Mouse (Mus musculus) hindbrain, embryonic 13.5 days (tissue): ENCODE measurements around the gene Pou2af1. TPM values are rescaled to one million over a fixed set of nuclear protein-coding genes. Genes with fewer than 3 reads are reported as not detected.

Experiments
- ATAC-seq: fragments of 200-750 bp; cut with Nextera tagmentation; 2 replicates; pipeline ENCODE4 v1.8.0; 2017; ENCODE audit warnings: moderate TSS enrichment; ENCODE audit not compliant: low FRiP score
- H3K27ac ChIP-seq: fragments of 300-500 bp; sonication (generic); 2 replicates; pipeline ENCODE4 v1.5.1; 2015; ENCODE audit warnings: inconsistent platforms, mild to moderate bottlenecking, moderate library complexity
- H3K27me3 ChIP-seq: fragments of 300-500 bp; sonication (generic); 2 replicates; pipeline ENCODE4 v1.6.1; 2015; ENCODE audit warnings: mild to moderate bottlenecking, inconsistent platforms
- H3K36me3 ChIP-seq: fragments of 300-500 bp; sonication (generic); 2 replicates; pipeline ENCODE4 v1.6.1; 2015; ENCODE audit warnings: mild to moderate bottlenecking, inconsistent platforms
- H3K4me1 ChIP-seq: fragments of 300-500 bp; sonication (generic); replicated peaks from 2 replicates; pipeline ENCODE4 v1.6.1; 2015; ENCODE audit warnings: inconsistent platforms
- H3K4me2 ChIP-seq: fragments of 300-500 bp; sonication (generic); 2 replicates; pipeline ENCODE4 v1.6.1; 2015; ENCODE audit warnings: inconsistent platforms, mild to moderate bottlenecking, moderate library complexity
- H3K4me3 ChIP-seq: fragments of 300-500 bp; sonication (generic); 2 replicates; pipeline ENCODE4 v1.5.1; 2015; ENCODE audit warnings: mild to moderate bottlenecking, inconsistent platforms
- H3K9ac ChIP-seq: fragments of 300-500 bp; sonication (generic); 2 replicates; pipeline ENCODE4 v1.6.1; 2015; ENCODE audit warnings: mild to moderate bottlenecking, inconsistent platforms
- H3K9me3 ChIP-seq: fragments of 300-500 bp; sonication (generic); 2 replicates; pipeline ENCODE4 v1.6.1; 2016; ENCODE audit warnings: inconsistent platforms
- WGBS: fragments of 180-500 bp; shearing (Covaris S2); methylation state at CpG from one replicate; pipeline ENCODE4 v1.1.7; 2015; 5-methylcytosine and 5-hydroxymethylcytosine counted together
- polyA plus RNA-seq: library from polyadenylated mRNA; unstranded; fragments of >200 nt; fragmentation: Nextera tagmentation; extraction: Ambion mirVana; gene quantifications from 2 replicates; pipeline ENCODE4 v1.2.1, GENCODE M21; 2015

The Pou2af1 gene
- polyA plus RNA-seq, 1 experiment from 2014 or later, result 0.17 TPM

- WGBS, result 95% methylated on average over 8 of the region's 8 CpGs
These were observed 18.7 kb downstream of the Pou2af1 start for GRCm38 (mm10) chr9:51232163-51232562.

DNA sequence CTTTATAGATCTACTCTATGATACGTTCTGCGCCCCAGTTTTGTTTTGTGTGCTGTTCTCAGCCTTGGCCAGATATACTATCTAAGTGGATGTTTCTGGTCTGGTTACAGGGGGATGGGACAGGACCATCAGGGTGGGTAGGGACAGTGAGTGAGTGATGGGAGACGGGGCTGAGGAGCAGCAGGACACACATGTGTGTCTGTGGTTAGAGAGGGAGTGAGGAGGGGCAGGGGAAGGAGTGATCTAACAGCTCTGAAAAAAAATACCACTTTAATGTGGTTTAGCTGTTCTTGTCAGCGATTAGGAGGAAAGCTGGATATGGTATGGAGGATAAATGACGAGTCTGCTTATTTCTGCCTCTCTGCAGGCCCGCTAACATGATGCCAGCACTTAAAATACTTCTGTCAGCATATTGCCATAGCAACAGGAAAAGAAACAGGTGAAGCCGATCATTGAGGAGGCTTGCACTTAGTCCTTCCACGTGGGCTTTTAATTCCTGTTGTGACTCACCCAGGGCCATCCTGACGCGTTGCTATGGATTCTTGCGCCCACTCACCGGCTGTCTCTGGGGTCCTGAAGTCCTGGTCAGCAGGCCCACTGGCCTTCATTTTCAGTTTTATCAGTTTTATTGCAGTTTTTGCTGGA lies 25.4 kb downstream of the Pou2af1 start:
- no peak for ATAC-seq
- Histone ChIP-seq H3K27ac (peak overlapping the region; percentile 27; the same call in 1 of the 2 replicates), H3K36me3 (no peaks in the 10 kb centered on the region), H3K9me3 (no peaks in the 10 kb centered on the region), H3K27me3 (peaks cover 46% of the 10 kb centered on the region), H3K4me1 (no peaks in the 10 kb centered on the region), H3K4me3 (no peak overlapping the region), H3K4me2 (no peak overlapping the region), H3K9ac (no peak overlapping the region)
- 62% methylated on average over 12 of the region's 12 CpGs for whole genome bisulfite sequencing

More at GRCm38 (mm10) chr9:51232163-51232562, 18.7 kb downstream of the Pou2af1 start:
- Histone ChIP-seq H3K9me3 (no peaks in the 10 kb centered on the region), H3K4me1 (no peaks in the 10 kb centered on the region), H3K27ac (no peak overlapping the region), H3K9ac (no peak overlapping the region), H3K27me3 (peaks cover 76% of the 10 kb centered on the region), H3K4me3 (no peak overlapping the region), H3K36me3 (no peaks in the 10 kb centered on the region), H3K4me2 (no peak overlapping the region)
- no peak for ATAC-seq

DNA sequence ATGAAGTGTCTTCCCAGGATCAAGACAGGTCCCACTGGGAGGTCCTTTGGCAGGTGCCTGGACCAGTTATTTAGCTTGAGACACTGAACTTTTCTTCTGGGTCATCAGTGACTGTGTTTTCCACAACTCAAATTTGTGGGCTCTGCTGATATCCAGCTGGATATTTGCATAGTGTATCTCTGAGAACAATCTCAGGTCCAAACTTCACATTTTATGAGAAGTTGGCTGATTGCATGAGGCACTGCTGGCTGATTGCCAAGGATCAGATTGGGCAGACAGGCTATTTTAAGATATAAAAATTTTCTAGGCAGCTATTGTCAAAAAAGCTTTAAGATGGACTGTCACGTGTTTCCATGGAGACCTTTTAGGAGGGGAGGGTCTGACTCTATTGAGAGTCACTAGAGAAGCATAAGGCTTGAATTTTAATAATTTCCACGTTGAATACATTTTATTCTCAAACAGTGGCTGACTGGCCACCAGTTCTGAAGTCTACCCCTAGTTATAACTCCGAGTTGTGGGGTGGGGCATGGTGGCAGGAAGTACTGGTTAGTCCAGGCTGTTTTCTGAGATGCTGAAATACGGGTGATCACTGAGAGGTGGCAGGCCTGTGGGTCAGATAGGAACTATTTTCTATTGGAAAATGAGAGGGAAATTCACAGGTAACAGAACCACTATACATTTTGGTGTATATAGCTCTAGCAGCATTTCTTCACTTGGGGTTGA lies 43.4 kb downstream of the Pou2af1 start:
- H3K9me3 ChIP-seq, result no peaks in the 10 kb centered on the region
- H3K27ac ChIP-seq, result no peak overlapping the region
- 65% methylated on average over 4 of the region's 4 CpGs for WGBS
- no peaks in the 10 kb centered on the region for H3K27me3 ChIP-seq
- no peaks in the 10 kb centered on the region for H3K36me3 ChIP-seq
- no peak overlapping the region for H3K4me3 ChIP-seq
- no peaks in the 10 kb centered on the region for H3K4me1 ChIP-seq
- H3K9ac ChIP-seq, result no peak overlapping the region
- no peak overlapping the region for H3K4me2 ChIP-seq
- ATAC-seq, result no peak

GRCm38 (mm10) chr9:51258426-51258825 lies 44.9 kb downstream of the Pou2af1 start:
- no peak for ATAC-seq
- H3K4me1 ChIP-seq, result no peaks in the 10 kb centered on the region
- no peaks in the 10 kb centered on the region for H3K9me3 ChIP-seq
- no peak overlapping the region for H3K4me3 ChIP-seq
- H3K27me3 ChIP-seq, result no peaks in the 10 kb centered on the region
- H3K9ac ChIP-seq, result no peak overlapping the region
- H3K4me2 ChIP-seq, result no peak overlapping the region
- no peak overlapping the region for H3K27ac ChIP-seq
- H3K36me3 ChIP-seq, result no peaks in the 10 kb centered on the region
- WGBS, result 86% methylated on average over 5 of the region's 5 CpGs

GRCm38 (mm10) chr9:51268852-51269251 lies 55.3 kb downstream of the Pou2af1 start:
- H3K9me3 ChIP-seq, result no peaks in the 10 kb centered on the region
- no peak overlapping the region for H3K4me2 ChIP-seq
- no peak for ATAC-seq
- no peaks in the 10 kb centered on the region for H3K4me1 ChIP-seq
- no peak overlapping the region for H3K27ac ChIP-seq
- 71% methylated on average over 5 of the region's 5 CpGs for WGBS
- no peak overlapping the region for H3K9ac ChIP-seq
- H3K4me3 ChIP-seq, result no peak overlapping the region
- no peaks in the 10 kb centered on the region for H3K36me3 ChIP-seq
- peaks cover 5% of the 10 kb centered on the region; the same call in 1 of the 2 replicates for H3K27me3 ChIP-seq

GRCm38 (mm10) chr9:51271073-51271472 lies 57.6 kb downstream of the Pou2af1 start:
- H3K4me2 ChIP-seq, result no peak overlapping the region
- peaks cover 9% of the 10 kb centered on the region; the same call in 1 of the 2 replicates for H3K27me3 ChIP-seq
- H3K4me3 ChIP-seq, result no peak overlapping the region
- H3K4me1 ChIP-seq, result no peaks in the 10 kb centered on the region
- ATAC-seq, result no peak
- 66% methylated on average over 8 of the region's 8 CpGs for WGBS
- no peaks in the 10 kb centered on the region for H3K36me3 ChIP-seq
- no peaks in the 10 kb centered on the region for H3K9me3 ChIP-seq
- no peak overlapping the region for H3K9ac ChIP-seq
- H3K27ac ChIP-seq, result no peak overlapping the region

DNA sequence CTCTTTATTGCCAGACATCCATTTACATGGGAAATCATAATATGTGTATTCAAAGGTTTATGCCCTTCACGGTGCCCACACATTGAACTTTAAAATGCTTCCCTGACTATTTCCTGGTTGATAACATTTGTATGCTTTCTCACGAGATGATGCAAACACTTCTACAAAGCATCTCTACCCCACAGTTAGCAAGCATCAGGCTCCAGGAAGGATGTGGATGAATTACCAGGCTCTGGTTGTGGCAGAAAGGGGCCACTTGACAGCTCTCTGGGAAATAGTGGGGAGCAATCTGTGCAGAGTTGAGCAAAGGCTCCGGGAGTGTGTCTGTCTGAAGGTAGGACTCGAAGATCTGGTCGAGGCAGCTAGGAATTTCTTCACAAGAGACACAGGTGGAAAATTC lies 58.6 kb downstream of the Pou2af1 start:
- H3K27me3 ChIP-seq, result peaks cover 11% of the 10 kb centered on the region; the same call in 1 of the 2 replicates
- no peak overlapping the region for H3K9ac ChIP-seq
- no peak overlapping the region for H3K27ac ChIP-seq
- H3K9me3 ChIP-seq, result no peaks in the 10 kb centered on the region
- 86% methylated on average over 5 of the region's 5 CpGs for WGBS
- no peaks in the 10 kb centered on the region for H3K36me3 ChIP-seq
- H3K4me1 ChIP-seq, result no peaks in the 10 kb centered on the region
- ATAC-seq, result no peak
- no peak overlapping the region for H3K4me3 ChIP-seq
- no peak overlapping the region for H3K4me2 ChIP-seq

DNA sequence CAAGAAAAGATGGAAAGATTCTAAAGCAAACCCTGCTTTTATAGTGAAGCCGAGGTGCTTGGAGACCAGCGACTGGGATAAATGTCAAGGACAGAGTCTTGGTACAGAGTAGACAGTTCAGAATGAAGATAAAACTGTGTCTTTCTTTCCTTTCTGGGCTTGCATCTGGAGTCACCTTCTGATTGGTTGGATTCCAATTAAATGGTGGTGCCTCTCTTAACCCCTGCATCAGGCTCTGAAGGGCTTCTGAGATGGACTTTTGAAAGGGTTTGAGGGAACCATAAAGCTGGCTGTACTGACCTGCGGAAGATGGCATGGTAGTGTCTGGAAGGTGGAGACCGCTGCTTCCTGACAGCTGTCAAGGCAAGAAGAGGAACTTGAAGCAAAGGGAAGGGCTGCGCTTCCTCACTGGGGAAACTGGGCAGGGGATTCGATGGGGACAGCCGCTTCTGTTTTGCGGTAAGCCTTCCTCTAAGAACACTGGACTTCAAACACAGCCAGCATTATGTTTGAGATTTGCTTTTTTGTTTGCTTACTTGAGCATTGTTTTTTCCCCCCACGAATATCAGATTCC lies 60.2 kb downstream of the Pou2af1 start:
- Histone ChIP-seq H3K9me3 (no peaks in the 10 kb centered on the region), H3K9ac (no peak overlapping the region), H3K27ac (no peak overlapping the region), H3K4me1 (peaks cover 9% of the 10 kb centered on the region), H3K27me3 (peaks cover 22% of the 10 kb centered on the region), H3K4me3 (no peak overlapping the region), H3K36me3 (no peaks in the 10 kb centered on the region), H3K4me2 (no peak overlapping the region)
- 79% methylated on average over 9 of the region's 9 CpGs for WGBS
- ATAC-seq, result no peak

- Histone ChIP-seq H3K4me1 (peaks cover 17% of the 10 kb centered on the region), H3K27ac (no peak overlapping the region), H3K36me3 (no peaks in the 10 kb centered on the region), H3K4me3 (no peak overlapping the region), H3K27me3 (peaks cover 32% of the 10 kb centered on the region), H3K9ac (no peak overlapping the region), H3K4me2 (no peak overlapping the region), H3K9me3 (no peaks in the 10 kb centered on the region)
- no peak for ATAC-seq
- WGBS, result 51% methylated on average over 4 of the region's 4 CpGs
These were observed 61.2 kb downstream of the Pou2af1 start for GRCm38 (mm10) chr9:51274678-51275077.

DNA sequence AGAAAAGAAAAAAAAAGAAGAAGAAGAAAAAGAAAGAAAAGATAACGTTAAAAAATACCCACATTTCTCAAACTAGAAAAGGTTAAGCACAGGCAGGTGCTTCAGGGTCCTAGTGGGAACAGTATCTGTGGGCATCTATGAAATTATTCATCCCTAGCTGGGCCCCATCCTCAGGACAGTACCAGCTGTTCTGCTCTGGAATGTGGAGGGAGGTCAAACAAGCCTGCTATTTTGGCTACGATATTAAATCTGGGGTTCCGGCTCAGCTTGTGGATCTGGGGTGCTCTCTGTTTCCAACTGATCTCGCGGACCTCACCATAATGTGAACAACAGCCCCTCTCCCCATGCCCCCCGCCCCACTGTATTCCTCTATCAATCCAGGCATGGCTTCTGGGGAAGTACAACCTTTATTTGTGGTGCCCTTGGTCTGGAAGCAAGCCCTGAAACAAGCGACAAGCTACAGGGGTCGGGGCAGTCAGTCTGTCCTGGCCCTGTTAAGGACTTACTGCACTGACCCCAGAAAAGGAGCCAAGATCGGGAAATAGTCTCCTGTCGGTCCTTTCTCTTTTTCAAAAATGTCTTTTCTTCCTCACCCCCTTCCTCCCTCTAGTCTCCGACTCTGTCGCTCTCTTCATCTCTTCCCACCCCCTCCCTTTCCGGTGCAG lies 64.5 kb downstream of the Pou2af1 start:
- H3K4me3 ChIP-seq, result peak overlapping the region; percentile 43
- H3K9me3 ChIP-seq, result no peaks in the 10 kb centered on the region
- ATAC-seq, result peak; percentile 49; the same call in 1 of the 2 replicates
- WGBS, result 25% methylated on average over 13 of the region's 13 CpGs
- H3K9ac ChIP-seq, result peak overlapping the region; percentile 58
- no peak overlapping the region for H3K27ac ChIP-seq
- H3K4me2 ChIP-seq, result peak overlapping the region; percentile 65
- peaks cover 17% of the 10 kb centered on the region for H3K4me1 ChIP-seq
- no peaks in the 10 kb centered on the region for H3K36me3 ChIP-seq
- peaks cover 50% of the 10 kb centered on the region for H3K27me3 ChIP-seq

DNA sequence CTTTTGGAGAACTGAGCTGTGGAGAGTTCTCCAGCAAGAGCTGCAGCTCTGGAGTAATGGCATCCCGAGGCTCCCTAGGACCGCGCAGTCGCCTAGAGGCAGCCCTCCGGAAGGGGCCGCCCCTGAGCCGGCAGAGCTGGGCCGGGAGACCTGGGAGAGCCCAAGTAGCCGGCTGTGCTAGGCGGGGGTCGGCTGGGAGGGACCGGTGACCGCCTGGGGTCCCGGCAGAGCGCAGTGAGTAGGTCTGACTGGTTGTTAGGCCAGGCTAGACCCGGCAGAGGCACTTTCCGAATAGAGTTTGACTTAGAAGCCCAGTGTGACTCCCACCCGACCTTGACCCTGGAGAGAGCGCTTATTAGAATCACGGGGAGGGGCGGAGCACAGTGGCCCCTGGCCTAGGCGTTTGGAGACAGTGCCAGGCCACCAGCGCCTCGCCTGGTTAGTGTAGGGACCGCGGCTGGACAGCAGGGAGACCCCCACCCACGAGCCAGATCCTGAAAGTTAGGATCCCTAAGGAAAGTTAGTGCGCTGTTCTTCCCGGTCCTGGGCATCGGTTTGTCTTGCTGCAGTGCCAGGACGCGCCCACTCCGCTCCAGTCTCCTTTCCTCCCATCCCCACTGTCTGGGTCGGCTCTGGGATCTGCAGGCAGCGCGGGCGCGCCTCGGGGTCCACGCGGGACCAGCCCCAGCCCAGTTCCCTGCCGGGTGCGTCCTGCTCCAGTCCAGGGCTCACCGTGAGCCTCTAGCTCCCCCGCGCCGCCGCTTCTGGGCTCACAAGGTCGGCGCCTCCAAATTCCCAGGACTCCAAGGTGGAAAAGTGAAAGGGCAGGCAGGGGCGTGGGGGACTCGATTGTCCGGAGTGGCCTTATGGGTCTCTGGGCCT lies 65.2 kb downstream of the Pou2af1 start, which contains the start of gene Colca2:
Gene Colca2 (minus strand): TSS at position 70 of the 882 bp plus-strand sequence.
- H3K27ac ChIP-seq, result no peak within 1 kb of the TSS
- ATAC-seq, result peak; percentile 97
- no peaks in the 10 kb centered on the region for H3K36me3 ChIP-seq
- peaks cover 48% of the 10 kb centered on the region for H3K27me3 ChIP-seq
- H3K4me2 ChIP-seq, result peak within 1 kb of the TSS; percentile 65
- peaks cover 17% of the 10 kb centered on the region for H3K4me1 ChIP-seq
- peak within 1 kb of the TSS; percentile 43 for H3K4me3 ChIP-seq
- peak within 1 kb of the TSS; percentile 58 for H3K9ac ChIP-seq
- no peaks in the 10 kb centered on the region for H3K9me3 ChIP-seq
- WGBS, result under 1% methylated on average over 53 of the region's 53 CpGs
